Mouse (Mus musculus) naive thymus-derived CD4-positive, alpha-beta T cell, adult 2 months (primary cell): ENCODE measurements around the gene Rad54l2.

ENCODE experiments used
- DNase-seq: peaks from one replicate; pipeline ENCODE4 v3.0.0-alpha.2; 2011; ENCODE audit warnings: low read depth

The Rad54l2 gene

DNA sequence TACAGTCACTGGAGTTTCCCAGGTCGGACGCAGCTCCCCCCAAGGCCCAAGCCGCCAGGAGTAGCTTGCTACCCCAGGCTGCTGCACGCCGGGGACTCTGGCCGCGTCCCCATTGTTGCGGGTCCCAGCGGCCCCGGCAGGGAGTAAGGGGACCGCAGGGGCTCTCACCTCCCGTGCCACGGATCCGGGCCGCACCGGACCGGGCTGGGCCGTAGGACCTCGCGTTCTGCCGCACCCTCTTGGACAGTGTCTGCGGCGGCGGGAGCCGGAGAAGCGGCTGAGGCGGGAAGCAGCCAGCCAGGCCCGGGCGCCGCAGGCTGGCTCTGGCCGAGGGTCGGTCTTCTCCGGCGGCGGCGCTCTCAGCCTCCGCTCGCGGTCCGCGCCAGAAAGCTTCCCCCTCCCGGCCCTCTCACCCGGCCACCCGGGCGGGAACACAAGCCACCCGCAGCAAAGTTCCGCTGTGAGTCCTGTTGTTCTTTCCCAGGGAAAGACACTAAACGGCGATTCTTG lies at the start of gene Rad54l2:
Rad54l2 (minus strand) TSS at position 383 of the 510 bp plus-strand sequence.
- peak; percentile 87 for DNase-seq

- DNase-seq: peak; percentile 94
Observed at GRCm38 (mm10) chr9:106822381-106823104, 33.5 kb upstream of the Rad54l2 start.

GRCm38 (mm10) chr9:106821618-106822380 lies 32.8 kb upstream of the Rad54l2 start, which contains the start of gene Dcaf1:
Gene Dcaf1 (plus strand): TSS chr9:106821874.
- peak; percentile 98 for DNase-seq

- DNase-seq: no peak
Observed at GRCm38 (mm10) chr9:106821050-106821617, 32.1 kb upstream of the Rad54l2 start.

DNA sequence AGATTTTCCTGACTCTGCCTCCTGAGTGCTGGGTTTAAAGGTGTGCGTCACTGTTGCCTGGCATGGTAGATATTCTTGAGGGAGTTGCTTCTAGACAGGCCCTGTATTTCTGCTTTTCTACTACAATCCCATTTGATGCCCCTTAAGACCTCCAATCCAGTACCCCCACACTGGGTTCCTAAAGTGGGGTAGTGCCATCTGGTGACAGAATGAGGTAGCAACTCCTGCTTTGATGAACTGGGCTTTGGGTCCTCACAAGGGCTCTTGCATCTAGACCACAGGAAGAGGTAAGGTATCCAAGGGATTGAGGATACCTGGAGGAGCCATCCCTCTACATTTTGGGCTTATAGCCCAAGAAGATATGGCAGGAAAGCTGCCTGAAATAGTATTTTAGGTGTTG lies 30.2 kb upstream of the Rad54l2 start:
- peak; percentile 44 for DNase-seq

GRCm38 (mm10) chr9:106818191-106818590 lies 29.2 kb upstream of the Rad54l2 start:
- no peak for DNase-seq

- no peak for DNase-seq
Observed at GRCm38 (mm10) chr9:106806503-106806902, 17.5 kb upstream of the Rad54l2 start.

- DNase-seq: no peak
Observed at GRCm38 (mm10) chr9:106790831-106791230, 1.8 kb upstream of the Rad54l2 start.

- no peak for DNase-seq
Observed at GRCm38 (mm10) chr9:106789363-106789762, 369 bp upstream of the Rad54l2 start.

- peak; percentile 46 for DNase-seq
Observed at GRCm38 (mm10) chr9:106787979-106788811, 799 bp downstream of the Rad54l2 start.

DNA sequence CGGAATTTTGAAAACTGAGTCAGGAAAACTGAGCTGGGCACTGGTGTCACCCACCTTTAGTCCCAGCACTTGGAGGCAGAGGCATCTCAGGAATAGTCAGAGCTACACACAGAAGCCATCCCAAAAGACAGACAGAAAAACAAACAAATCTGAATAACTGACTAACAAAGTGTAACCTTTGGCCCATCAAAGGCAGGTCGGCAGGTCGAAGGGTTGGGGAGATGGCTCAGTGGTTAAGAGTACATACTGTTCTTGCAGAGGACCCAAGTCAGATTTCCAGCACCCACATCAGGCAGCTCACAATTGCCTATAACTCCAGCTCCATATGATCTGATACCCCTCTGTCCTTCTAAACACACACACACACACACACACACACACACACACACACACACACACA lies 3.8 kb downstream of the Rad54l2 start:
- DNase-seq: no peak

GRCm38 (mm10) chr9:106783554-106783953 lies 5.4 kb downstream of the Rad54l2 start:
- DNase-seq: no peak

DNA sequence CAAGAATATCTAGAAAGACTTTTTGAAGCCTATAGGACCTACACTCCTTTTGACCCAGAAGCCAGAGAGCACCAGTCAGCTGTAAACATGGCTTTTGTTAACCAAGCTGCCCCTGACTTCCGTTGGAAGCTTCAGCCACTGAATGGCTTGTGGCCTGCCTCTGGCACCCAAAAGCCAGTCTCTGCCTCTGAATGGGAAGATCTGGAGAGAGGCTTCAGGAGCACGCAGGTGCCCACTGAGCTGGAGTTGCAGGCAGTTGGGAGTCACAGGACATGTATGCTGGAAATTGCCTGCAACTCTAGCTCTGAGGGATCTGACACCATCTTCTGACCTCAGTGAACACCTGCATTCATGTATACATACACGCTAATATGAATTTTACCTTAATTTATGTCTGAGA lies 8.9 kb downstream of the Rad54l2 start:
- no peak for DNase-seq

DNA sequence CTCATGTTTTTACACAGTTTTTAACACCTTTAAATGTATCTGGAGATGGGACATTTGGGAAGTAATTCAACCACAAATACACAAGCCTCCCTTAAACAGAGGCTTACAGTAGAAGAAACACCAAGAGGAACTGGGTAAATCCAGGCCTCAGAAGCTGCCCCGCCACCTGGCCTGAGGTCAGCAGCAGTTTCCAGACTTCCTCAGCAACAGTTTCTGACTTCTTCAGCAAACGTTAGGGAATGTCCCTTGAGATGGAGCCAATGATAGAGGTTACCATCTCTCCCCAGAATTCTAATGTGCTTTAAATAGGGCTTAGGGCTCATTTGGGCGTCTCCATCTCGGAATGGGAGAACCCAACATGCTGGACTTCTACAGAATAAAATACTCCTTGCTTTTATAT lies 10.7 kb downstream of the Rad54l2 start:
- no peak for DNase-seq

GRCm38 (mm10) chr9:106777423-106777822 lies 11.6 kb downstream of the Rad54l2 start:
- DNase-seq: no peak

DNA sequence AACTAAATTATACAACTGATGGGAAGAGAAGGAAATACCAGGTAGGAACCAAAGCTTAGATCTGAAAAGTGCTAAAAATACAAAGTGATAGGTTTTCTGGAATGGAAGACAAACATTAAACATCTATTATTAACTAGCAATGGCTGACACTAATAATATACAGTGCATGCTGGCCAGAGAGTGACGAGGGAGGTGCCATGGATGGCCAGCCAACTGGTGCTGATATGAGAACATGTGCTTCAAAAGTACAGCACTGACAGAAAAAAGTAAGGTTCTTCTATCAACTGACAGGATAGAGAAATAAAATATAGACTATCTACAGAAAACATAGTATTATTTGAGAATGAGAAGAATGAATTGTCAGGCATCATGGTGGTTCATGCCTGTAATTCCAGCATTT lies 12.9 kb downstream of the Rad54l2 start:
- DNase-seq: no peak

GRCm38 (mm10) chr9:106771770-106772169 lies 17.2 kb downstream of the Rad54l2 start:
- DNase-seq: no peak

DNA sequence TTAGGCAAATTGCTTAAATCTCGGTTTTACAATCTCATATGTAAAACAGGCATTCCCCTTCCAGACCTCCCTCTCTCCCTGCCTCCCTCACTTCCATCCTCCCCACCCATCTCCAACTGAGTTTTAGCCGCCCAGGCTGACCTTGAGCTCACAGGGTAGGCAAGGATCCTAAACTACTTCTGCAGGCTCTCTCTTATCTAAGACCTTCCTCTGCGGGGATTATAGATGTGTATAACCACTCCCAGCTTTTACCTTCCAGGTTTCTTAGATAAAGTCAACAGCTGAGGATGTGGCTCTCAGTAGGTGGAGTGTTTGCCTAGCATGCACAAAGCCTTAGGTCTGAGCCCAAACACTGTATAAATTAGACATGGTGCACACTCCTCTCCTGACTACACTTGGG lies 18.8 kb downstream of the Rad54l2 start:
- no peak for DNase-seq

- no peak for DNase-seq
Observed at GRCm38 (mm10) chr9:106769781-106770180, 19.2 kb downstream of the Rad54l2 start.

DNA sequence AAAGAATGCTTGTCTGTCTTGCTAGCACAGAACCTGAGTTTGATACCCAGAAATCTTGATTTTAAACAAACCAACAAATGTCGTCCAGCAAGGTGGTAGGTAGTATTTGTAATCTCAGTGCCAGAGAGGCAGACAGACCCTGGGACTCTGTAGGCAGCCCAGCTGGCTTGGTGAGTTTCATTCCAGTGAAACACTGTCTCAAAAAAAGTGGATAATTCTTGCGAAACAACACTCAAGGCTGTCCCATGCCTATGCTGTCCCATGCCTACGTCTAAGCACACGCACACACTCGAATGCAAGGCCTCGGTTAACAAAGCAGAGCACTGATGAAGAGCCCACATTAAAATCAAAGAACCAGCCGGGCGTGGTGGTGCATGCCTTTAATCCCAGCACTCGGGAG lies 32.6 kb downstream of the Rad54l2 start:
- no peak for DNase-seq

DNA sequence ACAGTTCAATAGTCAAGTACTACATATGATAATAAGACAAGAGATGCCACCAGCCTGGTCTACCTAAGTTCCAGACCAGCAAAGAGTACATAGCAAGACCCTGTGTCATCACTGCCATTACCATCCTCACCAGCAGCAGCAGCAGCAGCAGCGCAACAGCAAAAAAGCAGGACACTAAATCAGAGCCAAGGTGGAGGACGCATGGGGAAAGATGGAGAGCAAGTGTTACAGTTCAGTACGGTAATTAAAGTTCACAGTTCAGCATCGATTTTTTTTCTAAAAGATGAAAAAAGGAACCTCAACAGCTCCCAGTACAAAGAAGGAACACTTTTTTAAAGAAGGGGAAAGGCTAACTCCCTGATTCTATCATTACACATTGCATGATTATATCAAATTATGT lies 33.2 kb downstream of the Rad54l2 start:
- DNase-seq: no peak

DNA sequence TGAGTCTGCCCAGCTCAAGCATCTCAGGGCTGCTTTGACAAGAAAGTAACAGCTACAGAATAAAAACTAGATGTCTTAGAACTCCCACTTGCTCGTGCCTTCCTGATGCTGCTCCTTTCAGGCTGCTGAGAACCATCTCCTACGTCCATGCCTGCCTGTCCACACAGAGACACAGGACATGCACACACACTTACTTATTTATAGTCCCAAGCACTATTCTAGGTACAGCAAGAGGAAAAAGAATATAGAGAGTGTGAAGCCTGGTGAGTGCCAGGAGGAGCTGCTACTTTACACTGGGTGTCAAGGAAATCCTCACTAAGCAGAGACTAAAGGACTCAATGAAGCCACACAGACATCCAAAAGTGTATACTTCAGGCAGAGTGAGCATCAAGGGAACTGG lies 34.7 kb downstream of the Rad54l2 start:
- DNase-seq: no peak
